ENCODE assay signal across 13 mouse cellular contexts in the genomic region with DNA sequence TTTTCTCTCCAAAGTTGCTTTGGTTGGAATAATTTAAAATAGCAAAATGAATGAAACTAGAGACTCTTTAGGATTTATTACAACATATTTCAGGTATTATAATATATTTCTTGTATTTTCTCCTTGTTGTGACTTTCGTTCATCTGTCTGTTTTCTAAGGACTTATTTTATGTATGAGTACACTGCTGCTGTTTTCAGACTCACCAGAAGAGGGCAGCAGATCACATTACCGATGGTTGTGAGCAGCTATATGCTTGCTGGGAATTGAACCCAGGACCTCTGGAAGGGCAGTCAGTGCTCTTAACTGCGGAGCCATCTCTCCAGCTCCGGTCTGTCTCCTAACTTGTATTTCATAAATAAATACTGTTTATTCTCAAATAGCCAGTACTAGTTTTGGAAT.
A peak's percentile ranks its signal among the peaks of the same experiment; 100 is the strongest.
DNase-seq lines count a peak whose midpoint lies in the region; ATAC-seq and TF ChIP-seq lines count a peak whose summit lies in the region.
"Had no signal": no experiment of that assay in that cellular context is flagged by ENCODE, and none has a peak within 500 bp of the region (broad histone marks: within the 10 kb centered on the region; RNA-seq: fewer than 3 reads in every experiment).

No protein-coding gene starts in this region.

- in situ Hi-C loops in ES-E14 (cut with MboI; ENCODE audit: low sequenced_read_pairs in 2 of 2, unreplicated experiment in 2 of 2), result no loop called here

- intact Hi-C loops in heart, adult 2 months (cut with DNase I), result no loop called here
- intact Hi-C loops in heart, postnatal 36 days (cut with DNase I), result no loop called here

- no peaks in the 10 kb centered on the region for H3K9me3 ChIP-seq in lung, postnatal 0 days (ENCODE audit: low read length)
- no peaks in the 10 kb centered on the region for H3K9me3 ChIP-seq in ES-E14 (ENCODE audit: control insufficient read depth, insufficient read depth, low read depth, low read length)
- H3K9me3 ChIP-seq: G1E; hindbrain, embryonic 15.5 days had no signal

- H3K79me2 ChIP-seq in heart, adult 2 months (replicated peaks; ENCODE audit: control insufficient read depth, insufficient read depth, low read length), result no peaks in the 10 kb centered on the region

- H3K36me3 ChIP-seq in heart, adult 2 months (ENCODE audit: control insufficient read depth, insufficient read depth, low read length), result no peaks in the 10 kb centered on the region
- no peaks in the 10 kb centered on the region for H3K36me3 ChIP-seq in lung, postnatal 0 days (ENCODE audit: insufficient read depth, low read length)
- no peaks in the 10 kb centered on the region for H3K36me3 ChIP-seq in ES-E14 (ENCODE audit: control insufficient read depth, insufficient read depth, low read length, poor library complexity, severe bottlenecking)
- H3K36me3 ChIP-seq: G1E; hindbrain, embryonic 15.5 days had no signal

- no peak for TF ChIP-seq POLR2A in heart, adult 2 months (IDR thresholded peaks at IDR 0.05; ENCODE audit: insufficient read depth, low read depth, low read length)

- no peak for TF ChIP-seq EP300 in heart, adult 2 months (IDR thresholded peaks at IDR 0.05; ENCODE audit: insufficient read depth, low read depth, low read length)
- no peak for TF ChIP-seq EP300 in lung, postnatal 0 days (IDR thresholded peaks at IDR 0.05)

- TF ChIP-seq CTCF in heart, adult 2 months (IDR thresholded peaks at IDR 0.05), result peak; percentile 44
- TF ChIP-seq CTCF in lung, postnatal 0 days (IDR thresholded peaks at IDR 0.05), result peak; percentile 24

- H3K27me3 ChIP-seq in heart, adult 2 months (ENCODE audit: control insufficient read depth, insufficient read depth, low read length), result no peaks in the 10 kb centered on the region
- no peaks in the 10 kb centered on the region for H3K27me3 ChIP-seq in lung, postnatal 0 days (replicated peaks; ENCODE audit: insufficient read depth, low read length)
- H3K27me3 ChIP-seq: hindbrain, embryonic 15.5 days had no signal

- H3K27ac ChIP-seq in heart, adult 2 months, result no peak overlapping the region
- no peak overlapping the region for H3K27ac ChIP-seq in lung, postnatal 0 days (ENCODE audit: low read length)
- H3K27ac ChIP-seq in ES-E14 (ENCODE audit: insufficient read depth, low read depth, low read length, poor library complexity, severe bottlenecking), result no peak overlapping the region
- H3K27ac ChIP-seq: hindbrain, embryonic 15.5 days had no signal

- no peak overlapping the region for H3K9ac ChIP-seq in heart, adult 2 months (ENCODE audit: low read depth, low read length)
- no peak overlapping the region for H3K9ac ChIP-seq in lung, postnatal 0 days (replicated peaks; ENCODE audit: low read depth)
- no peak overlapping the region for H3K9ac ChIP-seq in ES-E14 (ENCODE audit: insufficient read depth, low read depth, low read length, poor library complexity, severe bottlenecking)
- H3K9ac ChIP-seq: hindbrain, embryonic 15.5 days had no signal

- no peak for ATAC-seq in lung, postnatal 0 days
- no peak for ATAC-seq in megakaryocyte progenitor cell, adult 5-6 weeks (replicated peaks; ENCODE audit: poor library complexity)

- no peak overlapping the region for H3K4me3 ChIP-seq in heart, adult 2 months
- no peak overlapping the region for H3K4me3 ChIP-seq in lung, postnatal 0 days (ENCODE audit: low read depth, low read length)
- no peak overlapping the region for H3K4me3 ChIP-seq in ES-E14 (ENCODE audit: insufficient read depth in 1 of 2, low read depth in 1 of 2, low read length in 2 of 2, poor library complexity in 1 of 2, severe bottlenecking in 1 of 2)
- H3K4me3 ChIP-seq: hindbrain, embryonic 15.5 days had no signal

- 65% methylated on average over 4 of the region's 4 CpGs for WGBS in heart, adult 2 months
- WGBS in lung, postnatal 0 days, result 69% methylated on average over 4 of the region's 4 CpGs

- DNase-seq in heart, adult 2 months, result no peak
- DNase-seq in heart, postnatal 36 days, result no peak
- no peak for DNase-seq in lung, postnatal 0 days (ENCODE audit: low spot score)
- DNase-seq in lung, adult 18-20 months, result no peak
- peak; percentile 31 for DNase-seq in ES-E14 (ENCODE audit: low read depth, low spot score)
- peak; percentile 4 for DNase-seq in embryo, embryonic 9.5 days (ENCODE audit: extremely low spot score)
- DNase-seq in heart, adult 11 months, result no peak
- DNase-seq: adrenal gland, postnatal 25 days; cerebellum, adult 18-20 months; lung, postnatal 4 days had no signal

- H3K4me2 ChIP-seq in lung, postnatal 0 days (replicated peaks; ENCODE audit: low read depth, low read length), result no peak overlapping the region
- H3K4me2 ChIP-seq: hindbrain, embryonic 15.5 days had no signal

- H3K4me1 ChIP-seq in heart, adult 2 months (ENCODE audit: control insufficient read depth, insufficient read depth, low read length), result no peaks in the 10 kb centered on the region
- no peaks in the 10 kb centered on the region for H3K4me1 ChIP-seq in lung, postnatal 0 days (ENCODE audit: insufficient read depth, low read depth, low read length)
- H3K4me1 ChIP-seq in ES-E14 (ENCODE audit: control insufficient read depth in 2 of 2, insufficient read depth in 2 of 2, low read length in 2 of 2, poor library complexity in 1 of 2), result no peaks in the 10 kb centered on the region
- H3K4me1 ChIP-seq: hindbrain, embryonic 15.5 days had no signal

TF ChIP-seq in ES-E14, 5 proteins besides CTCF, POLR2A, EP300 and RAD21:
- TF ChIP-seq MAFK (IDR thresholded peaks at IDR 0.05; ENCODE audit: insufficient read depth, low read depth, low read length) (no peak), ZC3H11A (IDR thresholded peaks at IDR 0.05; ENCODE audit: borderline replicate concordance, low read depth, low read length) (no peak), ZNF384 (IDR thresholded peaks at IDR 0.05; ENCODE audit: low read depth, low read length) (no peak), CHD2 (IDR thresholded peaks at IDR 0.05; ENCODE audit: low read depth, low read length) (no peak), HCFC1 (IDR thresholded peaks at IDR 0.05; ENCODE audit: borderline replicate concordance, insufficient read depth, low read length) (no peak)

Comparison
In these comparisons a context has a peak if more than half of its experiments do, and no peak if none do; other contexts are left out.
1. DNase-seq: peak in ES-E14 (single experiment) and embryo, embryonic 9.5 days (single experiment); none in heart, adult 2 months (0 of 2), heart, postnatal 36 days (0 of 2), lung, postnatal 0 days (single experiment), lung, adult 18-20 months (0 of 2) and heart, adult 11 months (single experiment).